Mouse (Mus musculus): Measurements from ENCODE around the gene Dll1. TPM values are rescaled to one million over a fixed set of nuclear protein-coding genes. Genes with fewer than 3 reads are reported as not detected.
A peak's percentile ranks its signal among the peaks of the same experiment; 100 is the strongest.

The Dll1 gene
- polyA plus RNA-seq, 1 experiment from 2014 or later, result 3.0 TPM

GRCm38 (mm10) chr17:15350152-15350551, 26.5 kb downstream of the Dll1 start:
- 77% methylated on average over 2 of the region's 2 CpGs for WGBS

GRCm38 (mm10) chr17:15343071-15343822, 33.4 kb downstream of the Dll1 start:
- 31% methylated on average over 14 of the region's 14 CpGs for WGBS
- peak overlapping the region; percentile 57; the same call in 1 of the 2 replicates for H3K27ac ChIP-seq
- no peaks in the 10 kb centered on the region for H3K27me3 ChIP-seq (ENCODE audit: low read depth, poor library complexity, severe bottlenecking)
- DNase-seq (ENCODE audit: low spot score), result peak; percentile 48
- H3K4me1 ChIP-seq, result peaks cover 12% of the 10 kb centered on the region
- H3K36me3 ChIP-seq, result no peaks in the 10 kb centered on the region
- peak overlapping the region; percentile 34 for H3K4me3 ChIP-seq
- no peaks in the 10 kb centered on the region for H3K9me3 ChIP-seq (replicated peaks)

More at GRCm38 (mm10) chr17:15350152-15350551, 26.5 kb downstream of the Dll1 start:
- H3K27me3 ChIP-seq (ENCODE audit: low read depth, poor library complexity, severe bottlenecking), result no peaks in the 10 kb centered on the region
- H3K27ac ChIP-seq, result no peak overlapping the region
- H3K9me3 ChIP-seq (replicated peaks), result no peaks in the 10 kb centered on the region
- H3K4me1 ChIP-seq, result no peaks in the 10 kb centered on the region
- no peak for DNase-seq (ENCODE audit: low spot score)
- H3K4me3 ChIP-seq, result no peak overlapping the region
- H3K36me3 ChIP-seq, result no peaks in the 10 kb centered on the region

GRCm38 (mm10) chr17:15337906-15338305, 38.8 kb downstream of the Dll1 start:
- Histone ChIP-seq H3K27ac (no peak overlapping the region), H3K4me3 (no peak overlapping the region), H3K27me3 (ENCODE audit: low read depth, poor library complexity, severe bottlenecking) (no peaks in the 10 kb centered on the region), H3K4me1 (peaks cover 4% of the 10 kb centered on the region), H3K36me3 (no peaks in the 10 kb centered on the region), H3K9me3 (replicated peaks) (no peaks in the 10 kb centered on the region)
- WGBS, result 92% methylated on average over 1 of the region's 1 CpGs
- no peak for DNase-seq (ENCODE audit: low spot score)

- DNase-seq (ENCODE audit: low spot score), result no peak
- Histone ChIP-seq H3K27me3 (ENCODE audit: low read depth, poor library complexity, severe bottlenecking) (no peaks in the 10 kb centered on the region), H3K36me3 (no peaks in the 10 kb centered on the region), H3K27ac (no peak overlapping the region), H3K9me3 (replicated peaks) (no peaks in the 10 kb centered on the region), H3K4me3 (no peak overlapping the region), H3K4me1 (no peaks in the 10 kb centered on the region)
- 79% methylated on average over 10 of the region's 10 CpGs for WGBS
Measured at GRCm38 (mm10) chr17:15329740-15330318, 46.8 kb downstream of the Dll1 start.

GRCm38 (mm10) chr17:15327106-15327505, 49.6 kb downstream of the Dll1 start:
- no peak overlapping the region for H3K4me3 ChIP-seq

DNA sequence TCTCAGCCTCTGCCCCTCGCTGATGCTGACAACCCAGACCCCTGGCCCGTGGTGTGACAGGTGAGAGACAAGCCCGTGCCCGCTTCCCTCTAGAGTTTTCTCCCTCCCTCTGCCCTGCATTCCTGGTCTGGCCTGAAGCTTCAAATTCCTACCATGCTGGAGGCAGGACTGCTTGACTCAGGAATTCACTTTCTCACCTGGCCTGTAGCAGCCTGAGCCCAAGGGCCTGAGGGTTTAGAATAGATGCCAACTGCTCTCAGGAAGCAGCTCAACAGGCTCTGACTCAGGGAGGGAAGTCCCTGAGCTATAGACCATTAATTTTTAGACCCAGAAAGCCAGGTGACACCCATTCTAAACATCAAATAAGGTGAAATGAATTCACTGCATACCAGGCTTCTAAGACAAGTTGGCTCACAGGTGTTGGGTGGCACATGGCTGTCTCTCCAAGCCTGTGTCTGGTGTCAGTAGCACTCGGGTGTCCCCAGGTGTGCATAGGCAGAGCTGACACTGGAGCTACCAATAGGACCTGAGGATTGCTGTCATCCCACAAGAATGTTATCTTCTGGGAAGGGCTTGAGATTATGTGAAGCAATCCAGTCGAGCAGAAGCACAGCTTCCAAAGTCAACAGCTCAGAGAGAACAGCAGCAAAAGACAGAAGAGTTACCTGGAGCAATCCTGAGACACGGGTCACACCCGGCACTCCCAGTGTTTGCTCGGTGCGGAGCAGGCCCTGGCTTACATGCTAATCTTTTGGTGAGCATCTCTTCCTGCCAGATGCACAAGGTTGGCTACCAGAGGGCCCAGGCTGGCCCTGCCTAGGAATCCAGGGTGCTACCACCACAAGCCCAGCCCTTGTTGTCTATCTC, 50.5 kb downstream of the Dll1 start:
- no peak overlapping the region for H3K4me3 ChIP-seq

More at GRCm38 (mm10) chr17:15327106-15327505, 49.6 kb downstream of the Dll1 start:
- 90% methylated on average over 5 of the region's 5 CpGs for WGBS
- Histone ChIP-seq H3K4me1 (peaks cover 6% of the 10 kb centered on the region; the same call in 1 of the 2 replicates), H3K27ac (no peak overlapping the region), H3K9me3 (replicated peaks) (no peaks in the 10 kb centered on the region), H3K36me3 (no peaks in the 10 kb centered on the region), H3K27me3 (ENCODE audit: low read depth, poor library complexity, severe bottlenecking) (no peaks in the 10 kb centered on the region)
- no peak for DNase-seq (ENCODE audit: low spot score)

GRCm38 (mm10) chr17:15323191-15323834, 53.4 kb downstream of the Dll1 start:
- Histone ChIP-seq H3K36me3 (no peaks in the 10 kb centered on the region), H3K9me3 (replicated peaks) (no peaks in the 10 kb centered on the region), H3K4me1 (peaks cover 6% of the 10 kb centered on the region; the same call in 1 of the 2 replicates), H3K27me3 (ENCODE audit: low read depth, poor library complexity, severe bottlenecking) (no peaks in the 10 kb centered on the region), H3K27ac (peak overlapping the region; percentile 42; the same call in 1 of the 2 replicates), H3K4me3 (no peak overlapping the region)
- WGBS, result 84% methylated on average over 9 of the region's 9 CpGs
- no peak for DNase-seq (ENCODE audit: low spot score)

More for the DNA sequence above, 50.5 kb downstream of the Dll1 start:
- peaks cover 6% of the 10 kb centered on the region; the same call in 1 of the 2 replicates for H3K4me1 ChIP-seq
- H3K9me3 ChIP-seq (replicated peaks), result no peaks in the 10 kb centered on the region
- H3K36me3 ChIP-seq, result no peaks in the 10 kb centered on the region
- H3K27me3 ChIP-seq (ENCODE audit: low read depth, poor library complexity, severe bottlenecking), result no peaks in the 10 kb centered on the region
- H3K27ac ChIP-seq, result no peak overlapping the region
- 78% methylated on average over 10 of the region's 10 CpGs for WGBS
- no peak for DNase-seq (ENCODE audit: low spot score)

Other genes with a start within 250 kb of the Dll1 start
- gene Fam120b, start 19.3 kb upstream of the Dll1 start, polyA plus RNA-seq (2016; fragmentation: Nextera tagmentation; extraction: Ambion mirVana), result 22.2 and 27.6 TPM in 2 replicates
- 286 and 310 TPM in 2 replicates for gene Psmb1, start 122.9 kb upstream of the Dll1 start, polyA plus RNA-seq (2016; fragmentation: Nextera tagmentation; extraction: Ambion mirVana)
- 66.7 and 67.0 TPM in 2 replicates for gene Tbp, start 123.0 kb upstream of the Dll1 start, polyA plus RNA-seq (2016; fragmentation: Nextera tagmentation; extraction: Ambion mirVana)
- 45.7 and 47.9 TPM in 2 replicates for gene Pdcd2, start 150.4 kb upstream of the Dll1 start, polyA plus RNA-seq (2016; fragmentation: Nextera tagmentation; extraction: Ambion mirVana)
- gene Prdm9, start 187.5 kb upstream of the Dll1 start, polyA plus RNA-seq (2016; fragmentation: Nextera tagmentation; extraction: Ambion mirVana), result 1.1 and 1.9 TPM in 2 replicates